Mouse (Mus musculus): ENCODE measurements around the gene Adam19.

DNA sequence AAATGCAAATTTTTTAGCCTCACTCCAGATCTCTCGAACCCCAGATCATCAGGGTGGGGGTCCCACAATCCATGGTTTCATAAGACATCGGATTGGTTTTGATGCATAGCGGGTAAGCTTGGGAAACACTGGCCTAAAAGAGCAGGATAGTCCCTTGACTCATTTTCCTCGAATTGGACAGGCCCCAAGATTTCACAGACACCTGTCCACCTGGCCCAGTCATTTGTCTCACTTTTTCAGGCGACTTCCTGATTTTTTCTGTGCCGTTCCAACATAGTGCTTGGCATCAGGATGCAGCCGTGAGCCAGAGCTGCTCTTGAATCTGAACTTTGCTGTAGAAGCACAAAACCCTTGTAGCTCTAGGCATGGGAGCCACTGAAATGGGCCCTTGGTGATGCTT, 58.4 kb downstream of the Adam19 start:
- TF ChIP-seq CTCF (IDR thresholded peaks at IDR 0.05; ENCODE audit: low read depth), result no peak
- TF ChIP-seq EP300 (optimal IDR thresholded peaks at IDR 0.05), result no peak
